Mouse (Mus musculus) lung, postnatal 0 days (tissue): ENCODE results near the gene Dnhd1.

Source experiments
- CTCF ChIP-seq: IDR thresholded peaks from 2 replicates; pipeline ENCODE4 v1.5.1; 2016; ENCODE audit warnings: antibody characterized with exemption, mild to moderate bottlenecking
- EP300 ChIP-seq: IDR thresholded peaks from 2 replicates; pipeline ENCODE4 v1.6.1; 2016; ENCODE audit warnings: antibody characterized with exemption, mild to moderate bottlenecking, control low read depth

DNA sequence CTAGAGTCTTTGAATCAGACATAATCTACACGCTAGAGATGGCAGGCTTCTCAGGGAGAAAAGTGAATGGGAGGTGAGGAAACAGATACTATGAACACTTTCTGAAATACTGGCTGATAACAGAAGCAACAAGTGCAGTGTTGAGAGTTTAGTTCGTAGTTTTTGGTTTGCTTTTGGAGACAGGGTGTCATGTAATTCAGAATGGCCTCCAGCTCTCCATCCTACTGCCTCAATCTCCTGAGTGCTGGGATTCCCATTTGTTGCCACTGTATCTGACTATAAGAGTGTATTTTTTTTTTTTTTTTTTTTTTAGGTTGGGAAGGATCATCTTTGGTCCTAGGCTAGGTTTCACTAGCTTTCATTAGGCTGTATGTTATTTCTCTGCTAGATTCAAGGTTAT, 87.7 kb downstream of the Dnhd1 start:
- no peak for TF ChIP-seq CTCF
- TF ChIP-seq EP300 = no peak
